Mouse (Mus musculus): ENCODE data around the gene Stip1.

DNA sequence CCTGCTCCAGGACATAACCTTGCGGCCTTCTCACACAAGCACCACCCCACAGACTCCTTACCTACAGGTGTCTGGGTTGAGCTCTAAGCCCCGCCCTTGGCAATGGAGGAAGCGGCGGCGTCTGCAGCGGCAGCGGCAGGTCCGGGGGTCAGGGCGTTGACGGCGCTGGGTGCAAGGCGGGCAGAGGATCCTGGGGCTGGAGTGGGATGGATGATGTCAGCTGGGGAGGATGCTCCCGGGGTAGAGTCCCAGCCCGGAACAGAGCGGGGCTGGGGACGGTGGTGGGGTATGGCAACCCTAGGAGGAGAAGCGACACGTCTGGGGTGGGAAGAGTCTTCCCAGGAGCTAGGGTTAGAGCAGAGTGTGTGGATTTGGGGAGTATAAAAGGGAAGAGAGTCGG lies 54.5 kb downstream of the Stip1 start:
- no peak for TF ChIP-seq CTCF (IDR thresholded peaks at IDR 0.05; ENCODE audit: low read depth)
- no peak for TF ChIP-seq EP300 (IDR thresholded peaks at IDR 0.05; ENCODE audit: low read depth)
